Mouse (Mus musculus): Measurements from ENCODE around the gene Itpripl2. TPM values are rescaled to one million over a fixed set of nuclear protein-coding genes. Genes with fewer than 3 reads are reported as not detected.

Gene Itpripl2
- polyA plus RNA-seq, 1 experiment = 0.57 TPM

GRCm38 (mm10) chr7:118519661-118520060, 27.9 kb upstream of the Itpripl2 start:
- Histone ChIP-seq H3K27ac (ENCODE audit: control insufficient read depth, insufficient read depth, low read depth, low read length) (no peak overlapping the region), H3K36me3 (ENCODE audit: control insufficient read depth, insufficient read depth, low read length) (no peaks in the 10 kb centered on the region), H3K27me3 (ENCODE audit: control insufficient read depth, insufficient read depth, low read length) (no peaks in the 10 kb centered on the region), H3K4me1 (ENCODE audit: control insufficient read depth, insufficient read depth, low read length) (no peaks in the 10 kb centered on the region), H3K4me3 (ENCODE audit: control insufficient read depth, low read depth, low read length) (no peak overlapping the region)
- TF ChIP-seq CTCF (IDR thresholded peaks at IDR 0.05; ENCODE audit: control insufficient read depth, insufficient read depth, insufficient replicate concordance, low read depth, low read length) = no peak
- no peak for TF ChIP-seq POLR2A (IDR thresholded peaks at IDR 0.05; ENCODE audit: control insufficient read depth, low read depth, low read length)

GRCm38 (mm10) chr7:118518687-118519086, 26.9 kb upstream of the Itpripl2 start:
- no peaks in the 10 kb centered on the region for H3K27me3 ChIP-seq (ENCODE audit: control insufficient read depth, insufficient read depth, low read length)
- TF ChIP-seq CTCF (IDR thresholded peaks at IDR 0.05; ENCODE audit: control insufficient read depth, insufficient read depth, insufficient replicate concordance, low read depth, low read length) (peak; percentile 56; the same call in 1 of the 2 replicates), POLR2A (IDR thresholded peaks at IDR 0.05; ENCODE audit: control insufficient read depth, low read depth, low read length) (no peak)
- no peak overlapping the region for H3K27ac ChIP-seq (ENCODE audit: control insufficient read depth, insufficient read depth, low read depth, low read length)
- no peaks in the 10 kb centered on the region for H3K36me3 ChIP-seq (ENCODE audit: control insufficient read depth, insufficient read depth, low read length)
- no peak overlapping the region for H3K4me3 ChIP-seq (ENCODE audit: control insufficient read depth, low read depth, low read length)
- no peaks in the 10 kb centered on the region for H3K4me1 ChIP-seq (ENCODE audit: control insufficient read depth, insufficient read depth, low read length)

- no peak overlapping the region for H3K27ac ChIP-seq (ENCODE audit: control insufficient read depth, insufficient read depth, low read depth, low read length)
These were observed 26.0 kb upstream of the Itpripl2 start for GRCm38 (mm10) chr7:118517819-118518218.

GRCm38 (mm10) chr7:118508556-118508955, 16.8 kb upstream of the Itpripl2 start:
- Histone ChIP-seq H3K27ac (ENCODE audit: control insufficient read depth, insufficient read depth, low read depth, low read length) (no peak overlapping the region), H3K4me1 (ENCODE audit: control insufficient read depth, insufficient read depth, low read length) (no peaks in the 10 kb centered on the region), H3K4me3 (ENCODE audit: control insufficient read depth, low read depth, low read length) (no peak overlapping the region), H3K36me3 (ENCODE audit: control insufficient read depth, insufficient read depth, low read length) (no peaks in the 10 kb centered on the region), H3K27me3 (ENCODE audit: control insufficient read depth, insufficient read depth, low read length) (no peaks in the 10 kb centered on the region)
- TF ChIP-seq POLR2A (IDR thresholded peaks at IDR 0.05; ENCODE audit: control insufficient read depth, low read depth, low read length) = no peak
- no peak for TF ChIP-seq CTCF (IDR thresholded peaks at IDR 0.05; ENCODE audit: control insufficient read depth, insufficient read depth, insufficient replicate concordance, low read depth, low read length)

More at GRCm38 (mm10) chr7:118517819-118518218, 26.0 kb upstream of the Itpripl2 start:
- H3K4me3 ChIP-seq (ENCODE audit: control insufficient read depth, low read depth, low read length) = no peak overlapping the region
- H3K4me1 ChIP-seq (ENCODE audit: control insufficient read depth, insufficient read depth, low read length) = no peaks in the 10 kb centered on the region
- H3K27me3 ChIP-seq (ENCODE audit: control insufficient read depth, insufficient read depth, low read length) = no peaks in the 10 kb centered on the region
- TF ChIP-seq CTCF (IDR thresholded peaks at IDR 0.05; ENCODE audit: control insufficient read depth, insufficient read depth, insufficient replicate concordance, low read depth, low read length) = peak; percentile 40; the same call in 1 of the 2 replicates
- TF ChIP-seq POLR2A (IDR thresholded peaks at IDR 0.05; ENCODE audit: control insufficient read depth, low read depth, low read length) = no peak
- no peaks in the 10 kb centered on the region for H3K36me3 ChIP-seq (ENCODE audit: control insufficient read depth, insufficient read depth, low read length)

- Histone ChIP-seq H3K27ac (ENCODE audit: control insufficient read depth, insufficient read depth, low read depth, low read length) (no peak overlapping the region), H3K4me3 (ENCODE audit: control insufficient read depth, low read depth, low read length) (no peak overlapping the region), H3K4me1 (ENCODE audit: control insufficient read depth, insufficient read depth, low read length) (peaks cover 7% of the 10 kb centered on the region), H3K27me3 (ENCODE audit: control insufficient read depth, insufficient read depth, low read length) (no peaks in the 10 kb centered on the region), H3K36me3 (ENCODE audit: control insufficient read depth, insufficient read depth, low read length) (no peaks in the 10 kb centered on the region)
- TF ChIP-seq CTCF (IDR thresholded peaks at IDR 0.05; ENCODE audit: control insufficient read depth, insufficient read depth, insufficient replicate concordance, low read depth, low read length) = no peak
- no peak for TF ChIP-seq POLR2A (IDR thresholded peaks at IDR 0.05; ENCODE audit: control insufficient read depth, low read depth, low read length)
These were observed 12.1 kb upstream of the Itpripl2 start for GRCm38 (mm10) chr7:118503844-118504243.

- no peaks in the 10 kb centered on the region for H3K27me3 ChIP-seq (ENCODE audit: control insufficient read depth, insufficient read depth, low read length)
- H3K4me3 ChIP-seq (ENCODE audit: control insufficient read depth, low read depth, low read length) = no peak overlapping the region
These were observed 10.6 kb upstream of the Itpripl2 start for GRCm38 (mm10) chr7:118502333-118502732.

GRCm38 (mm10) chr7:118499784-118500435, 8.1 kb upstream of the Itpripl2 start:
- TF ChIP-seq CTCF (IDR thresholded peaks at IDR 0.05; ENCODE audit: control insufficient read depth, insufficient read depth, insufficient replicate concordance, low read depth, low read length) (no peak), POLR2A (IDR thresholded peaks at IDR 0.05; ENCODE audit: control insufficient read depth, low read depth, low read length) (no peak)
- no peak overlapping the region for H3K4me3 ChIP-seq (ENCODE audit: control insufficient read depth, low read depth, low read length)
- H3K36me3 ChIP-seq (ENCODE audit: control insufficient read depth, insufficient read depth, low read length) = no peaks in the 10 kb centered on the region
- no peaks in the 10 kb centered on the region for H3K27me3 ChIP-seq (ENCODE audit: control insufficient read depth, insufficient read depth, low read length)
- no peak overlapping the region for H3K27ac ChIP-seq (ENCODE audit: control insufficient read depth, insufficient read depth, low read depth, low read length)
- peaks cover 7% of the 10 kb centered on the region for H3K4me1 ChIP-seq (ENCODE audit: control insufficient read depth, insufficient read depth, low read length)

More at GRCm38 (mm10) chr7:118502333-118502732, 10.6 kb upstream of the Itpripl2 start:
- no peak for TF ChIP-seq POLR2A (IDR thresholded peaks at IDR 0.05; ENCODE audit: control insufficient read depth, low read depth, low read length)
- TF ChIP-seq CTCF (IDR thresholded peaks at IDR 0.05; ENCODE audit: control insufficient read depth, insufficient read depth, insufficient replicate concordance, low read depth, low read length) = no peak
- peaks cover 7% of the 10 kb centered on the region for H3K4me1 ChIP-seq (ENCODE audit: control insufficient read depth, insufficient read depth, low read length)
- H3K36me3 ChIP-seq (ENCODE audit: control insufficient read depth, insufficient read depth, low read length) = no peaks in the 10 kb centered on the region
- H3K27ac ChIP-seq (ENCODE audit: control insufficient read depth, insufficient read depth, low read depth, low read length) = no peak overlapping the region
